Mouse (Mus musculus) lung, postnatal 4 days (tissue): Measurements from ENCODE around the gene Lyrm4.

ENCODE experiments used
- DNase-seq, 2 experiments: peaks; one replicate each; pipeline ENCODE4 v3.0.0; 2021

Gene Lyrm4

GRCm38 (mm10) chr13:36117143-36118014 is at the start of gene Lyrm4, which contains the start of gene Fars2:
Gene Lyrm4, minus strand, starts transcription at chr13:36117526.
Gene Fars2, plus strand, starts transcription at chr13:36117412.
- DNase-seq, result peak; percentile 97 to 98

DNA sequence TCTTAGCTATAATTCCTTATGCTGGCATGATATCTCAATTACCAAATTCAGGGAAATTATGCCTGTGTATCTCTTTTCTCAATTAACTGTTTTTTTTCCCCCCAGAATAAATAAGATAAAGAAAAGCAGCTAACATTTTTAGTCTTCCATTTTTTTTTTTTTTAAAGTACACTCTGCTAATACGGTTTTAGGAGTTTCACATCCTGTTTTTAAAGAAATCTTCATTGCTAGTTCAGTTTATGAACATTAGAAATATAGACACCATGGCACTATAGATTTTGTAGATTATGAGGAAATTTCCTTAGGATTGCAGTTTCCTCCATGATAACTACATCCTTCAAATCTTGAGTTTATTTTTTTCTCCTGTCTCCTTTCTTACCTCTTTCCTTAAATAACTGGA is 46.6 kb upstream of the Lyrm4 start:
- no peak for DNase-seq

- no peak for DNase-seq
Measured at GRCm38 (mm10) chr13:36163411-36163810, 46.1 kb upstream of the Lyrm4 start.

DNA sequence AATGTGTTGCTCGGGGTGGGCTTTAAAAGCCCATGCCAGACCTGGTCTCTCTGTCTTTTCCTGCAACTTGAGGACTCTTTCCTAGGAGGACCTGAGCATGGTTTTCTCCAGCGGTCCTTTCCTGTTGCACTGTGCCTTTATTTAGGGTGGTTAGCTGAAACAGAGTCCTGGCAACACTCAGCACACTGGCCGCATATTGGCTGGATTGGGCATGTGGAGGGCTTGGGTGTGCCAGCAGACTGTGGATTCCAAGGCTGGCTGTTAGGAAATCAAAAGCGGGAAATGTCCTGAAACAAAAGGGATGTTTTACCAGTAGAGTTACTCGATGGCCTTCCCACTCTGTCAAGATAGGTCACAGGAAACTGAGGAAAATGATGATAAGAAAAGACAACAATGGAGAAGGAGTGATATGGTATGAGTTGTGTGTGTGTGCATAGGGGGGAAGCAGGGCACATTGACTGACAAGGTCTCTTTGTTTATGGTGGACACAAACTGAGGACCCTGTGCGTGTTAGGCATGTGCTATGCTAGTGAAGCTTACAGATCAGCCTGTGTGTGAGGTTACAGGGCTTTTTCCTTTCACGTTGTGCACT is 39.1 kb upstream of the Lyrm4 start:
- peak in 1 of 2 experiments; percentile 24 for DNase-seq

DNA sequence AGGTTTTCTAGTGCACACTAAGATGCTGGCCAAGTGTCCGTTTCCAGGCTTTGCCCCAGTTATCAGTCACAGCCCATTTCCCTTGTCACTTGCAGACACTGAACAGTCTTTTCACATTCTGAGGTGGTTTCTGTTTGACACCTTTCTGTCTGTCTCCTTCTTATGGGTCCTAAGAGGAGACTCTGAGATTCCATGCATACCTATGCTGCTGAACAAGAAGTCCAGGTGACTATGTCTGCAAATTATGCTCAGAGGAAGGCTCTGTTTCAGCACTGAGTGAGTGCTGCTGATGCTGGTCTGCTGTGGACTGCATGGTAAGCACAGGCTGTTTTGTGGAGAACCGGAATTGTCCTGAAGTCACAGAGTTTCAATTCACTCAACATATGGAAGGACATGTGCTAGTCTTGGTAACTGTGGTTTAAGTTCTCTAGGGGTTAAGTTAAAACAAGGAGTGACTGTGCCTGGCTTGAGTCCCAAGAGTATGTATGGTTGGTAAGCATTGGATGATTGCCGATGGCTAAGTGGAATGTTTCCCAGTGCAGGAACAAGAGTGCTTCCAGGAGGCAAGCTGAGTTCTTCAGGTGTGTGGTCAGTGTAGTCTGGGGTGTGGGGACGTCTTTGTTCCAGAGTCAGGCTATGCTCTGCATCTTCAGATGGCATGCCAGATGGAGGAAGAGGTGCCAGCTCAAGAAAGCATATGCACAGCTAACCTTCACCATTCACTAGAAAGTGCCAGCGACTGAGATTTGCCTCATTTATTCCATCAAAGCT is 35.6 kb upstream of the Lyrm4 start:
- peak; percentile 28 to 34 for DNase-seq

GRCm38 (mm10) chr13:36150272-36150671 is 32.9 kb upstream of the Lyrm4 start:
- DNase-seq, result peak in 1 of 2 experiments; percentile 7

GRCm38 (mm10) chr13:36149175-36149939 is 32.0 kb upstream of the Lyrm4 start:
- no peak for DNase-seq

- no peak for DNase-seq
Measured at GRCm38 (mm10) chr13:36145601-36146000, 28.3 kb upstream of the Lyrm4 start.

DNA sequence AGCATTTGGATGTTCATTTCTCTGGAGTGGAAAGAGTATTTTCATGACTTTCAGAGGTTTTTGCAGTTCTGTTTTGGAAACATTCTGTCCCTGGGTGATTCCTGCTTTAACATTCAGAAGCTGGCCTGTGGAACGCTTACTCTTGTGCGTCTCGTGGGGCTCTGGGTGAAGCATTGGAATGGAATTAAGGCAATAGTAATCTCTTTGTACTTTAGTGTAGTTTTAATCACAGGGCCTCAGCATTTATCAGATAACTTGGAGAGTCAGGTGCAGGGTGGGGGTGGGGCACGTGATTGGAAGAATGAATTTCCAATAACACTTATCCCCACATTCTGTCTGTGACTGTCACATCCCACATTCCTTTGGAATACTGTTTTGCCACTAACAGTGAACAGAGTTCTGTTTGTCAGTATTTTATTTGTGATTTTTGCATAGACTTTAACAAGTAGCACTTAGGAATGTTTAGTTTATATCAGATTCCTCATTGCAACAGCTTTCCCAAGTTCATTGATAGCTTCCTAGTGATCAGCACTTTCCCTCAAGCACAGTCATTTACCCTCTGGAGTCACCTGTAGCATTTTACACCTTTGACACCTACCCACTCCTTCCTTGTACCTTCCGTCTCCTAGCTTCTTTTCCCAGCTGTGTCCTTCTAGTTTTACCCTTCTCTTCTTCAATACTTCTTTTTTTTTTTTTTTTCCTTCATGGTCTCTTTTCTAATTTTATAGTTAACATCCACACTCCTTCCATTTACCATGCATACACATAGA is 23.1 kb upstream of the Lyrm4 start:
- DNase-seq, result no peak

DNA sequence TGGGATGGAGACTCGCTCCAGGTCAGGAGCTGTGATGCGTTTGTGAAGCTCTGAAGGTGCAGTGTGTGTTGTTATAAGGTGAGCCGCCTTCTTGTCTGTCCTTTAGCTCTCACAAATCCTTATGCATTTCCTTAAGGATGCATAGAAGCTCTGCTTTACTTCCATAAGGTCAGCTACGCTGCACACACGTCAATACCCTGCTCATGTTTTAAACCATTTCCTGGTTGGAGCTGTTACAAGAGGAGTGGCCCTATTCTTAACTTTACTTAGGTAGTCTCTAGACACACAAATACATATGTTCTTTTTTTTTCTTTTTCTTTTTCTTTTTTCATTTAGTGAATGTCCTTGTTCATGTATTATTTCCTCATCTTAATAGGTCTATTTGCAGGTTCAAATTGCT is 22.4 kb upstream of the Lyrm4 start:
- DNase-seq, result no peak

- no peak for DNase-seq
Measured at GRCm38 (mm10) chr13:36131992-36132649, 14.8 kb upstream of the Lyrm4 start.

DNA sequence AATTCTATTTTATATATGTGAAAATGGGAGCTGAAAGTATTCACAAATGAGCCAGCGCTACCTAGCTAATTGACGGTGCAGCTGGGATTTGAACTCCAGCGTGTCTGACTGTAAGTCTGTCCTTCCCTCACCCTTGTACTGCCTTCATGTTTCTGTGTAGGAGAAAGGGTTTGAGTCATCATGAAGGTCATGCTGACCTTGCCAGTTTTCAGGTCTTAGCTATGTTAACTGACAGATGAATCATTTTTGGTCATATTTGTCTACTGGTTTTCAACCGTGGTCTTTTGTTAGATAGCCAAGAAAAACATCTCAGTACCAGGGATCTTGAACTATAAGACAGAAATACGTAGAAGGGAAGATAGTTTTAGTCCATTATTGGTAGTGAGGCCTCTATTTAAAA is 14.1 kb upstream of the Lyrm4 start:
- DNase-seq, result no peak

DNA sequence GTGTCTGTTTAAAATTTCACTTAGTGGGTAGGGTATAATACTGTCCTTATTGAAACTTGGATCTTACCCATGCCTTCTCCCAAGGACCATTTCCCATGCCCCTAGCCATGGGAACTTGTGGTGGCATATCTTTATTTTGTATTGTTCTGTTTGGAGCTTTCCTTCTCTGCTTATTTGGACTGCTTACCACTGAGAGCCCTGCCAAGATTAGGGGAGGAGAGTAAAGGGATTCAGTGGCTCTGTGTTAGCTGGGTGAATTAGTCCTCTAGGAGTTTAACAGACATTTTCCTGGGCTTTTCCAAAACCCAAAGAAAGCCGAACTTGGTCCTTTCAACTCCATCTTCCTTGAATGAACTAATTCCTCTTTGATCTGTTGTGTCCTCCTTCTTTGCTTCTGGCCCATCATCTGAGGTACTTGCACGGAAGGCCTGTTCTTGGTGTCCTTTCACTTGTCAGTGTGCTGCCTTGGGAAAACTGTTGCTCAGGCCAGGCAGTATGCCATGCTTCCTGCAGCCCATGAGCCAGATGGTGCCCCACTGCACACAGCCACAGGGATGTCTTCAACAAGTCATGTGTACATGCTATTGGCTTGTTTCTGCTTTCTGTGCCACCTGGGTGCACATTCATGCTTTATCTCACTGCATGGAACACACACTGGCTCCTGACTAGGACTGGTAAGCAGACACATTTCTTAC is 12.2 kb upstream of the Lyrm4 start:
- no peak for DNase-seq

- no peak for DNase-seq
Measured at GRCm38 (mm10) chr13:36120606-36121005, 3.3 kb upstream of the Lyrm4 start.

- no peak for DNase-seq
Measured at GRCm38 (mm10) chr13:36119684-36120083, 2.4 kb upstream of the Lyrm4 start.

- peak; percentile 33 to 50 for DNase-seq
Measured at GRCm38 (mm10) chr13:36116520-36117142, 695 bp downstream of the Lyrm4 start.

DNA sequence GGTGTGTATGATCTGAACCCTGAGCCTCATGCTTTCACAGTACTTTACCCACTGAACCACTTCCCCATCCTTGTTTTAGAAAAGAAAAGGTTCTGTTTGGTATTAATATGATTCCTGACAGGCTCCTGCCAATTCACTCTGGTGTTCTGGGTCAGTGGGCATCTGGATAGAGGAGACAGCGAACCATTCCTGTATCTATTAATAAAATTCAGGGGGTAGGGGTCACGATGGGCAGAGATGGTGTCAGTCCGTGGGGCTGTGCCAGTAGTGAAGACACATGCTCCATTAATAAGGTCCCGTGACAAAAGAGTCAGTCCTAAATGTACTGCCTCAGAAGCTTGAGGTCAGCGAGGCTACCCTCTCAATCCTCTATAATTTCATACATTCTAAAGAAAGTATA is 4.1 kb downstream of the Lyrm4 start:
- no peak for DNase-seq

- DNase-seq, result no peak
Measured at GRCm38 (mm10) chr13:36111331-36111730, 6.0 kb downstream of the Lyrm4 start.

- no peak for DNase-seq
Measured at GRCm38 (mm10) chr13:36108528-36108927, 8.8 kb downstream of the Lyrm4 start.

GRCm38 (mm10) chr13:36105591-36105990 is 11.7 kb downstream of the Lyrm4 start:
- DNase-seq, result no peak
